Mouse (Mus musculus): ENCODE measurements around the gene Rfpl4. TPM values are rescaled to one million over a fixed set of nuclear protein-coding genes. Genes with fewer than 3 reads are reported as not detected.
A peak's percentile ranks its signal among the peaks of the same experiment; 100 is the strongest.

The Rfpl4 gene
- total and polyA plus RNA-seq, 2 experiments: not detected

DNA sequence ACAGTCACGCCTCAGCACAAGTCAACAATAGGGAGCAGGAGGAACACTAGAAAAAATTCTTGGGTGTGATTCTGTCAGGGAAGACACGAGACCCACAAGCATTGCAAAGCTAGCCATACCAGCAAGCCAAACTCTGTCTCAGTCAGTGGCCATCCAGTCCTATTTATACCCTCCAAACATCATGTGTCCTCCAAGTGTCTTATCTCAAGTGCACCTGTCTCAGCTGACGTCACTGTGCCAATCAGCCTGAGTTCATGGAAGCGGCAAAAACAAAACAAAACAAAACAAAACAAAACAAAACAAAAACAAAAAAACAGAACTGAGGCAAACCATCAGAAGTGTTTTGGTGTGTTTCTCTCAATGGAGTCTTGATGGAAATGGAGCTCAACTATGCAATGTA lies 8.5 kb downstream of the Rfpl4 start:
- no peaks in the 10 kb centered on the region for H3K36me3 ChIP-seq (ENCODE audit: control insufficient read depth, insufficient read depth, low read length)
- whole genome bisulfite sequencing: 84% methylated on average over 4 of the region's 4 CpGs
- TF ChIP-seq CTCF (IDR thresholded peaks at IDR 0.05; ENCODE audit: low read depth, low read length) (no peak), POLR2A (IDR thresholded peaks at IDR 0.05; ENCODE audit: extremely low read depth, insufficient read depth, low read length) (no peak)
- no peaks in the 10 kb centered on the region for H3K79me2 ChIP-seq (ENCODE audit: control insufficient read depth, insufficient read depth, low read length)
- no peak overlapping the region for H3K9ac ChIP-seq (ENCODE audit: low read depth, low read length)
- H3K27ac ChIP-seq (replicated peaks; ENCODE audit: insufficient read depth, low read depth, low read length): no peak overlapping the region
- no peak for DNase-seq (ENCODE audit: extremely low read depth, low read depth, low spot score)
- H3K4me1 ChIP-seq (ENCODE audit: control insufficient read depth, insufficient read depth, low read length): no peaks in the 10 kb centered on the region
- H3K27me3 ChIP-seq (ENCODE audit: control insufficient read depth, insufficient read depth, low read length): no peaks in the 10 kb centered on the region
- H3K4me3 ChIP-seq (ENCODE audit: insufficient read depth, low read depth, low read length): no peak overlapping the region

DNA sequence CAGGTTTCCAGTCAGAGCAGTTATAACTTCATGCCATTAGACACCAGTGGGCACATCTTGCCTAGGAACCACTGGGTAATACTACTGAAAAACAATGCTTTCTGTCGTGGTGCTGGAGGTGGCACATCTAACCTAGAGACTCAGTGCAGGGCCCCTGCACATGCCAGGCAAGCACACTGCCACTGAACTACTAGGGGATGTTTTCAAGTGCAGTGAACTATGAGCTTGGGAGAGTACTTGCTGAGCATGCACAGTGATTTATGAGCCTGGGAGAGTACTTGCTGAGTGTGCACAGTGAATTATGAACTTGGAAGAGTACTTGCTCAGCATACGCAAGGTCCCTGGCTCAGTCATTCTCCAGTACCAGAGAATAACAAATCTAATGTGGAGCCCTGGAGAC lies 14.2 kb downstream of the Rfpl4 start:
- peaks cover 8% of the 10 kb centered on the region for H3K36me3 ChIP-seq (ENCODE audit: control insufficient read depth, insufficient read depth, low read length)
- TF ChIP-seq POLR2A (IDR thresholded peaks at IDR 0.05; ENCODE audit: extremely low read depth, insufficient read depth, low read length): no peak
- no peak for TF ChIP-seq CTCF (IDR thresholded peaks at IDR 0.05; ENCODE audit: low read depth, low read length)
- no peaks in the 10 kb centered on the region for H3K27me3 ChIP-seq (ENCODE audit: control insufficient read depth, insufficient read depth, low read length)
- H3K9ac ChIP-seq (ENCODE audit: low read depth, low read length): no peak overlapping the region
- no peak for DNase-seq (ENCODE audit: extremely low read depth, low read depth, low spot score)
- H3K4me3 ChIP-seq (ENCODE audit: insufficient read depth, low read depth, low read length): no peak overlapping the region
- H3K4me1 ChIP-seq (ENCODE audit: control insufficient read depth, insufficient read depth, low read length): 0 out of 2 replicates have a peak, but pooled peaks cover 2% of the 10 kb centered on the region
- WGBS: 86% methylated on average over 2 of the region's 2 CpGs
- H3K79me2 ChIP-seq (ENCODE audit: control insufficient read depth, insufficient read depth, low read length): no peaks in the 10 kb centered on the region
- no peak overlapping the region for H3K27ac ChIP-seq (replicated peaks; ENCODE audit: insufficient read depth, low read depth, low read length)

DNA sequence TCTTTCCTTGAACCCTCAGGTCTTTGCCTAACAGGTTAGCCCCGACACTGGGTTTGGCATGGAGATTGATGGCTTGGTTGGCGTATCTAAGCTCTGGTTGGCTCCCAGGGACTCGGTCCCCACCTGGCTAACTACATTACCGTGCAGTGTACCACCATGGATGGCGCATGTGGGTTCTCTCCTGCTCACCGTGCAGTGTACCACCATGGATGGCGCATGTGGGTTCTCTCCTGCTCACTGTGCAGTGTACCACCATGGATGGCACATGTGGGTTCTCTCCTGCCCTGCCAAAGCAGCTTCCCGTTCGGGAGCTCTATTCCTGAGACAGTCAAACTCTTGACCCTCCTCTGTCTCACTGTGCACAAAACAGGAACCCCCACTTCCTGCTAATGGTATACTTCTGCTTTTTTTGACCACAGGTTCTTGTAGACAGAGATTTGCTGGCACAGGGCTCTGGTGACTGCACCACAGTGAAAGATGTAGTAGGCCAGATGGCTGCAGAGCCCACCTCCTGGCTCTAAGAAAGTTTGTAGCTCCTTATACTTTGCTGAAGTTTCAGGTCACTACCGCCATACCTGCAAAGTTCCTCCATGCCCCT lies 15.6 kb downstream of the Rfpl4 start:
- H3K27ac ChIP-seq (replicated peaks; ENCODE audit: insufficient read depth, low read depth, low read length): no peak overlapping the region
- TF ChIP-seq CTCF (IDR thresholded peaks at IDR 0.05; ENCODE audit: low read depth, low read length) (no peak), POLR2A (IDR thresholded peaks at IDR 0.05; ENCODE audit: extremely low read depth, insufficient read depth, low read length) (no peak)
- WGBS: 81% methylated on average over 10 of the region's 10 CpGs

DNA sequence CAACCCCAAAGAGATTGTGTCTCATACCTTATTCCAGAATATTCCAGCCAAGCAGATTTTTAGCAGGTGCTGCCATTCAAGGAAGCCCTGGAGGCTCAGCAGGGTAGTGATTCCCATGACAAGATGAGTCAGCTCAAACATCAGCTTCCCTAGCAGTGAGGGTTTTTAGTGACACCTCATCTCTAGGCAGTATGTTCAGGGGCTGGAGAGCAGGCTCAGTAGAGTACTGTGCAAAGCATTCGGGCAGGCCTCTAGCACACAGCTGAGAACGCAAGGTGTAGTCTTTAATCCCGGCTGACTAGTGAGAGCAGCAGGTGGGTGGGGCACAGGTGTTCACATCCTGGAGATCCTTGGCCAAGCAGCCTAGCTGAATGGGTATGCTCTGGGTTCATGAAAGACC lies 17.0 kb downstream of the Rfpl4 start:
- Histone ChIP-seq H3K27ac (replicated peaks; ENCODE audit: insufficient read depth, low read depth, low read length) (no peak overlapping the region), H3K4me3 (ENCODE audit: insufficient read depth, low read depth, low read length) (no peak overlapping the region), H3K27me3 (ENCODE audit: control insufficient read depth, insufficient read depth, low read length) (no peaks in the 10 kb centered on the region), H3K9ac (ENCODE audit: low read depth, low read length) (no peak overlapping the region), H3K79me2 (ENCODE audit: control insufficient read depth, insufficient read depth, low read length) (no peaks in the 10 kb centered on the region), H3K4me1 (ENCODE audit: control insufficient read depth, insufficient read depth, low read length) (0 out of 2 replicates have a peak, but pooled peaks cover 2% of the 10 kb centered on the region), H3K36me3 (ENCODE audit: control insufficient read depth, insufficient read depth, low read length) (peaks cover 20% of the 10 kb centered on the region)
- DNase-seq (ENCODE audit: extremely low read depth, low read depth, low spot score): no peak
- TF ChIP-seq POLR2A (IDR thresholded peaks at IDR 0.05; ENCODE audit: extremely low read depth, insufficient read depth, low read length) (no peak), CTCF (IDR thresholded peaks at IDR 0.05; ENCODE audit: low read depth, low read length) (no peak)
- 78% methylated on average over 3 of the region's 3 CpGs for WGBS

More for the DNA sequence above, 15.6 kb downstream of the Rfpl4 start:
- 0 out of 2 replicates have a peak, but pooled peaks cover 2% of the 10 kb centered on the region for H3K4me1 ChIP-seq (ENCODE audit: control insufficient read depth, insufficient read depth, low read length)
- no peaks in the 10 kb centered on the region for H3K27me3 ChIP-seq (ENCODE audit: control insufficient read depth, insufficient read depth, low read length)
- peak; percentile 39 for DNase-seq (ENCODE audit: extremely low read depth, low read depth, low spot score)
- no peak overlapping the region for H3K9ac ChIP-seq (ENCODE audit: low read depth, low read length)
- no peak overlapping the region for H3K4me3 ChIP-seq (ENCODE audit: insufficient read depth, low read depth, low read length)
- peaks cover 14% of the 10 kb centered on the region for H3K36me3 ChIP-seq (ENCODE audit: control insufficient read depth, insufficient read depth, low read length)
- no peaks in the 10 kb centered on the region for H3K79me2 ChIP-seq (ENCODE audit: control insufficient read depth, insufficient read depth, low read length)

DNA sequence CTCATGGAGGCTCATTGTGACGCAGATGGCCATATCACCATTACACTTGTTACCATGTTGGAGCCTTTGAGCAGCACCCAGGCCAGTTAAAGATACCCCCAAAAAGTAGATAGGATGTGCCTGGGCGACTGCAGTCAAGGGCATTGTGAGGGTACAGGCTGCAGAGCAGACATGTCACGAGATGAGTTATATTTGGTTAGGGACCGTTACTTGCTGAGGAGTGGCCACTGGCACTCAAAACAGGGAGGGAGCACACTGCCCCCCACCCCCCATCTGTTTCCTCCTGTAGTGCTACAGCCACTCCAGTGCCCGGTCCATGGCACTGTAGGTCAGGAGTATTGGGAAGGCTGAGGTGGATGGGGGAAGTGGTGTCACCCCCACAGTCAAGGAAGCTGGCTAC lies 18.0 kb downstream of the Rfpl4 start:
- H3K36me3 ChIP-seq (ENCODE audit: control insufficient read depth, insufficient read depth, low read length): peaks cover 22% of the 10 kb centered on the region
- DNase-seq (ENCODE audit: extremely low read depth, low read depth, low spot score): no peak
- no peaks in the 10 kb centered on the region for H3K79me2 ChIP-seq (ENCODE audit: control insufficient read depth, insufficient read depth, low read length)
- TF ChIP-seq CTCF (IDR thresholded peaks at IDR 0.05; ENCODE audit: low read depth, low read length) (no peak), POLR2A (IDR thresholded peaks at IDR 0.05; ENCODE audit: extremely low read depth, insufficient read depth, low read length) (no peak)
- no peaks in the 10 kb centered on the region for H3K27me3 ChIP-seq (ENCODE audit: control insufficient read depth, insufficient read depth, low read length)
- H3K4me3 ChIP-seq (ENCODE audit: insufficient read depth, low read depth, low read length): no peak overlapping the region
- 0 out of 2 replicates have a peak, but pooled peaks cover 2% of the 10 kb centered on the region for H3K4me1 ChIP-seq (ENCODE audit: control insufficient read depth, insufficient read depth, low read length)
- H3K9ac ChIP-seq (ENCODE audit: low read depth, low read length): no peak overlapping the region
- 90% methylated on average over 5 of the region's 5 CpGs for WGBS
- H3K27ac ChIP-seq (replicated peaks; ENCODE audit: insufficient read depth, low read depth, low read length): no peak overlapping the region

DNA sequence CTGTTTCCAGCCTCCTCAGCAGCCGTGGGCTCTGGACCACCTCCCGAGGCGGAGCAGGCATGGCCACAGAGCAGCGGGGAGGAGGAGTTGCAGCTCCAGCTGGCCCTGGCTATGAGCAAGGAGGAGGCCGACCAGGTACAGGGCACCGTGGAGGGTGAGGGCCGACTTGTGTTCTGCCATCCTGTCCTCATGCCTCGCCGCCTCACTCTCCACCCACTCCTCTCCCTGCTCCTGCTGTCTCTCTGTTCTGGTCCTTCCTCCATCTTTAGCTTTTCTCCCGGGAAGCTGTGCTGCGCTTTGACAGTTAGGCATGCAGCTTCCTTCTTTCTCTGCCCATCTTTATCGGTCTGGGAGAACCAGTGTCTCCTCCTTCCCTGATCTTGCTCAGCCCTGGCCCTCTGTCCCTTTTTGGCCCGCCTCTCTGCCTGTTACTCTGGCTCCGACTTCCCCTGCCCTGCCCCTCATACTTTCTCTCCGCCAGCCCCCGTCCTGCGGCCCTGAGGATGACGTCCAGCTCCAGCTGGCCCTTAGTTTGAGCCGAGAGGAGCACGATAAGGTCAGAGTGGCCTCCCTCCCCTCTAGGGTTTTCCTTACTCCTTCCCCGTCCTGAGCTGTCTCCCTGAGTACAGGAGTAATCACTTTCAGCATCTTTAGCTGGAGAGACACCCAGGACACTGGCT lies 23.8 kb downstream of the Rfpl4 start:
- H3K27ac ChIP-seq (replicated peaks; ENCODE audit: insufficient read depth, low read depth, low read length): no peak overlapping the region
- H3K9ac ChIP-seq (ENCODE audit: low read depth, low read length): no peak overlapping the region
- peaks cover 11% of the 10 kb centered on the region for H3K4me1 ChIP-seq (ENCODE audit: control insufficient read depth, insufficient read depth, low read length)
- peaks cover 17% of the 10 kb centered on the region for H3K36me3 ChIP-seq (ENCODE audit: control insufficient read depth, insufficient read depth, low read length)
- 82% methylated on average over 21 of the region's 21 CpGs for WGBS
- no peak for DNase-seq (ENCODE audit: extremely low read depth, low read depth, low spot score)
- H3K4me3 ChIP-seq (ENCODE audit: insufficient read depth, low read depth, low read length): no peak overlapping the region
- peaks cover 17% of the 10 kb centered on the region; the same call in 1 of the 2 replicates for H3K79me2 ChIP-seq (ENCODE audit: control insufficient read depth, insufficient read depth, low read length)
- TF ChIP-seq CTCF (IDR thresholded peaks at IDR 0.05; ENCODE audit: low read depth, low read length) (no peak), POLR2A (IDR thresholded peaks at IDR 0.05; ENCODE audit: extremely low read depth, insufficient read depth, low read length) (no peak)
- no peaks in the 10 kb centered on the region for H3K27me3 ChIP-seq (ENCODE audit: control insufficient read depth, insufficient read depth, low read length)

Data from liver, adult 2 months (tissue).